Mouse (Mus musculus) midbrain, embryonic 14.5 days (tissue): ENCODE measurements at regions not wholly inside any gene's neighbourhood (a gene's known extent, or its start where the extent isn't known, plus 50 kb on each side); places are given as distances from the start of the nearest gene placed in this dataset.
"Not testable (repeated sequence)": the region's sequence is repeated elsewhere in the genome, so short reads cannot be mapped to it uniquely, and the experiment has no call there.

Source experiments
- ATAC-seq: fragments of 200-750 bp; cut with Nextera tagmentation; 2 replicates; pipeline ENCODE4 v1.8.0; 2017; ENCODE audit warnings: moderate number of reproducible peaks, moderate library complexity; ENCODE audit not compliant: low FRiP score, low TSS enrichment
- DNase-seq: peaks from one replicate; pipeline ENCODE4 v3.0.0-alpha.2; 2015
- H3K27ac ChIP-seq: fragments of 300-500 bp; sonication (generic); replicated peaks from 2 replicates; pipeline ENCODE4 v1.5.1; 2014; ENCODE audit warnings: mild to moderate bottlenecking, low read depth, low read length, moderate library complexity
- H3K27me3 ChIP-seq: fragments of 300-500 bp; sonication (generic); 2 replicates; pipeline ENCODE4 v1.6.1; 2014; ENCODE audit warnings: low read length, control low read depth, mixed read lengths; ENCODE audit not compliant: control insufficient read depth, insufficient read depth
- H3K36me3 ChIP-seq: fragments of 300-500 bp; sonication (generic); 2 replicates; pipeline ENCODE4 v1.6.1; 2014; ENCODE audit warnings: low read length, control low read depth; ENCODE audit not compliant: control insufficient read depth, insufficient read depth
- H3K4me1 ChIP-seq: fragments of 300-500 bp; sonication (generic); 2 replicates; pipeline ENCODE4 v1.6.1; 2014; ENCODE audit warnings: mild to moderate bottlenecking, antibody characterized with exemption, low read length, control low read depth; ENCODE audit not compliant: control insufficient read depth, insufficient read depth
- H3K4me2 ChIP-seq: fragments of 300-500 bp; sonication (generic); 2 replicates; pipeline ENCODE4 v1.6.1; 2014; ENCODE audit warnings: mild to moderate bottlenecking, low read length, moderate library complexity
- H3K4me3 ChIP-seq: fragments of 300-500 bp; sonication (generic); replicated peaks from 2 replicates; pipeline ENCODE4 v1.5.1; 2014; ENCODE audit warnings: low read depth, low read length
- H3K9ac ChIP-seq: fragments of 300-500 bp; sonication (generic); replicated peaks from 2 replicates; pipeline ENCODE4 v1.6.1; 2014; ENCODE audit warnings: mild to moderate bottlenecking, low read length, moderate library complexity
- H3K9me3 ChIP-seq: fragments of 300-500 bp; sonication (generic); 2 replicates; pipeline ENCODE4 v1.6.1; 2016; ENCODE audit warnings: low read length, control low read depth, mixed read lengths; ENCODE audit not compliant: control insufficient read depth
- WGBS: fragments of 180-500 bp; shearing (Covaris S2); extraction: QIAGEN DNeasy Blood & Tissue Kit; methylation state at CpG from one replicate; pipeline ENCODE4 v1.1.7; 2014; 5-methylcytosine and 5-hydroxymethylcytosine counted together

DNA sequence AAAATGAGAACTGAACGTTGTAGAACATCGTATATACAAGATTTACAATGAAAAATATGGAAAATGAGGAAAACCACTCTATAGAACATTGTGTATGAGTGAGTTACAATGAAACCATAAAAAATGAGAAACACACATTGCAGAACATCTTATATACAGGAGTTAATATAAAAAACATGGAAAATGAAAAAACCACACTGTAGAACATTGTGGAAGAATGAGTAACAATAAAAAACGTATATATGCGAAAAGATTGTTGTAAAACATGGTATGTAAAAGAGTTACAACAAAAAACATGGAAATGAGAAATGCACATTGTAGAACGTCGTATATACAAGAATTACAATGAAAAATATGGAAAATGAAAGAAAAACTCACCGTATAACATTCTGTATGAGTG is 301.2 kb downstream of the Gm3376 start:
- not testable (repeated sequence) for H3K4me2 ChIP-seq, H3K9ac ChIP-seq, H3K27ac ChIP-seq, H3K9me3 ChIP-seq, H3K27me3 ChIP-seq, H3K4me3 ChIP-seq, ATAC-seq, H3K4me1 ChIP-seq, H3K36me3 ChIP-seq
- WGBS, result 72% methylated on average over 7 of the region's 7 CpGs
- DNase-seq, result peak; percentile 0

DNA sequence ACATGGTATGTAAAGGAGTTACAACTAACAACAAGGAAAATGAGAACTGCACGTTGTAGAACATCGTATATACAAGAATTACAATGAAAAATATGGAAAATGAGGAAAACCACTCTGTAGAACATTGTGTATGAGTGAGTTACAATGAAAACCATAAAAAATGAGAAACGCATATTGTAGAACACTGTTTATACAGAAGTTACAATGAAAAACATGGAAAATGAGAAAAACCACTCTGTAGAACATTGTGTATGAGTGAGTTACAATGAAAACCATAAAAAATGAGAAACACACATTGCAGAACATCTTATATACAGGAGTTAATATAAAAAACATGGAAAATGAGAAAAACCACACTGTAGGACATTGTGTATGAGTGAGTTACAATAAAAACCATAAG is 302.1 kb downstream of the Gm3376 start:
- not testable (repeated sequence) for H3K36me3 ChIP-seq, H3K9ac ChIP-seq, H3K9me3 ChIP-seq, DNase-seq, H3K4me3 ChIP-seq, H3K27me3 ChIP-seq, H3K4me1 ChIP-seq, H3K27ac ChIP-seq, ATAC-seq, H3K4me2 ChIP-seq
- WGBS, result 65% methylated on average over 3 of the region's 3 CpGs
